Mouse (Mus musculus) brown adipose tissue, adult 24 weeks (tissue): ENCODE results near the gene Slf2. TPM values are rescaled to one million over a fixed set of nuclear protein-coding genes. Genes with fewer than 3 reads are reported as not detected.

Experiments
- H3K27ac ChIP-seq: fragments of 200-500 bp; replicated peaks from 2 replicates; pipeline ENCODE4 v1.5.1; 2012; ENCODE audit warnings: low read depth, mild to moderate bottlenecking, low read length
- H3K4me1 ChIP-seq: fragments of 200-500 bp; 2 replicates; pipeline ENCODE4 v1.6.1; 2012; ENCODE audit warnings: low read length, mixed read lengths; ENCODE audit not compliant: control insufficient read depth, insufficient read depth, insufficient read length
- H3K4me3 ChIP-seq: fragments of 200-500 bp; 2 replicates; pipeline ENCODE4 v1.5.1; 2012; ENCODE audit warnings: low read depth, mild to moderate bottlenecking, low read length, moderate library complexity; ENCODE audit not compliant: insufficient read depth
- polyA plus RNA-seq: library from polyadenylated mRNA; stranded (reverse); fragments of >200 nt; gene quantifications from 2 replicates; pipeline ENCODE4 v1.2.4, GENCODE M21; 2012; ENCODE audit not compliant: missing spikeins, insufficient read depth, insufficient read length

Gene Slf2
- polyA plus RNA-seq, 1 experiment, result 6.2 TPM

GRCm38 (mm10) chr19:44985159-44985988 is 54.4 kb downstream of the Slf2 start:
- Histone ChIP-seq H3K27ac (0 out of 2 replicates have a peak overlapping the region, but pooled peaks have one; percentile 12), H3K4me1 (0 out of 2 replicates have a peak, but pooled peaks cover 2% of the 10 kb centered on the region), H3K4me3 (no peak overlapping the region)

DNA sequence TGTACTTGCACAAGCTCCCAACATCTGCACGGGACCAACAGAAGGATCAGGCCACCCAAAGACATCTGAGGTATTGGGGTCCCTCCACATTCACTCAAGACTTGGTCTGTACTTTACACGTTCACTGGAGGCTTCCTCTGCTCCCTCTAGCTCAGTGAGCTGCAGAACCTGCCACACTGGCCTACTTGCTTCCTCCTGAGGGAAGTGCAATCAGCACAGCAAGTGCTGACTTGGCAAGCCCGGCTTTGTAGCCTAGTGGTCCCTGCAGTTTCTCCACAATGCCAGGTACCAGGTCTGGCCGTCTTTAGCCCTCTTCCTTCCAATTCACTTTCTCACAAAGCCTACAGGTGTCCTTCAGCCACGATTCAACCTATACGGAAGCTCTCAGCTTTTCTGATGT is 56.1 kb downstream of the Slf2 start:
- Histone ChIP-seq H3K4me3 (no peak overlapping the region), H3K4me1 (0 out of 2 replicates have a peak, but pooled peaks cover 2% of the 10 kb centered on the region), H3K27ac (no peak overlapping the region)

DNA sequence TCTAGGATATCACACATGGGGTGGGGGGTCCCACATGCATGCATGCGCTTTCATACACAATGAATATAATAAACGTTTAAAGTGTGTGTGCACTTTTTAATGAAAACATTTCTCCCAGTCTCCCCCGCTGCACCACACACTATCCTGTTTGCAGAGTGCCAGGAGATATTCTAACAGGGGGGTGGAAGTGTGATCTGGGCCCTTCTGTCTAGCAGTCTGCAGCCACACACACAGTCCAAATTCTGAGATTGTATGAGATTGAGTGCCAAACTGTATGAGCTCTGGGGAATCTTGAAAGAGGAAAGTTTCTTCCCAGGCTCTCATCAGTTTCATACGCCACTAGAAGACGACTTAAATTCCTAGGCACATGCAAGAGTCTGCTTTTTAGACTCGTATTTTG is 56.9 kb downstream of the Slf2 start:
- H3K4me3 ChIP-seq, result no peak overlapping the region
- 0 out of 2 replicates have a peak, but pooled peaks cover 2% of the 10 kb centered on the region for H3K4me1 ChIP-seq

DNA sequence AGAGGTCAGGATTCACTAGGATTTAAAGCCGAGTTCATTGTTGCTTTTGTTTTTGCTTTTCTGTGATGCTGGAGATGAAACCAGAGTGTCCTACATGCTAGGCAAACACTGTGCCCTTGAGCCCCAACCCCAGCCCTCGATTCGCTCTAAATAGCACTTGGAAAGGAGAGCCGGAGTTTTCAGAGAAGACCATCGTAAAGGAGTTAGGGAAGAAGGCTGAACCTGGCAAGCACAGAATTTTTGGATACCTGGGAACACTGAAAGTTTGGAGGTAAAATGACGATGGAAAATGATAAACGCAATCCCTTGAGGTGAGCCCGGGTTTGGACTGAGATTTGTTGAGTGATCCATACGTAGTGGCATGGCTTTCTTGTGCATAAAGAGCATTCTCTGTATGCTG is 57.4 kb downstream of the Slf2 start:
- 0 out of 2 replicates have a peak, but pooled peaks cover 2% of the 10 kb centered on the region for H3K4me1 ChIP-seq
- H3K4me3 ChIP-seq, result no peak overlapping the region
- no peak overlapping the region for H3K27ac ChIP-seq

More for the DNA sequence above, 56.9 kb downstream of the Slf2 start:
- no peak overlapping the region for H3K27ac ChIP-seq

GRCm38 (mm10) chr19:44988831-44989566 is 58.0 kb downstream of the Slf2 start, which contains the start of gene Sema4g:
Gene Sema4g, plus strand, starts transcription at chr19:44989101.
- H3K4me1 ChIP-seq, result 0 out of 2 replicates have a peak, but pooled peaks cover 2% of the 10 kb centered on the region
- no peak within 1 kb of the TSS for H3K27ac ChIP-seq
- H3K4me3 ChIP-seq, result peak within 1 kb of the TSS; percentile 53

- Histone ChIP-seq H3K4me1 (0 out of 2 replicates have a peak, but pooled peaks cover 2% of the 10 kb centered on the region), H3K27ac (no peak overlapping the region), H3K4me3 (peak overlapping the region; percentile 53)
Observed at GRCm38 (mm10) chr19:44989567-44990495, 58.9 kb downstream of the Slf2 start.

GRCm38 (mm10) chr19:44991031-44991430 is 60.1 kb downstream of the Slf2 start:
- no peaks in the 10 kb centered on the region for H3K4me1 ChIP-seq
- no peak overlapping the region for H3K4me3 ChIP-seq
- no peak overlapping the region for H3K27ac ChIP-seq

DNA sequence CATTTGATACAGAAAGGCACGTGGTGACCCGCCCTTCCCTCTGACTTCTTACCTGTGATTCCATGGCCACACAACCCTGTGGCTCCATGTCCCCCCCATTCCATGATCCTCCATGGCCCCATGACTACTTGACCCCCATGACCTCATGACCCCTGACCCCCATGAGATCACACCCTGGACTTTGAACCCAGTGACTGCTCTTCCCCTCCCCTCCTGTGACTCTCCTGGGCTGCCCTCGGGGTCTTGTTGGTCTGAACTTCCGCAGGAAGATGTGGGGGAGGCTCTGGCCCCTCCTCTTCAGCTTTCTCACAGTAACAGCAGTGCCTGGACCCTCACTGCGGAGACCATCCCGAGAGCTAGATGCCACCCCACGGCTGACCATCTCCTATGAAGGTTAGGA is 61.3 kb downstream of the Slf2 start:
- Histone ChIP-seq H3K27ac (no peak overlapping the region), H3K4me3 (no peak overlapping the region), H3K4me1 (no peaks in the 10 kb centered on the region)

DNA sequence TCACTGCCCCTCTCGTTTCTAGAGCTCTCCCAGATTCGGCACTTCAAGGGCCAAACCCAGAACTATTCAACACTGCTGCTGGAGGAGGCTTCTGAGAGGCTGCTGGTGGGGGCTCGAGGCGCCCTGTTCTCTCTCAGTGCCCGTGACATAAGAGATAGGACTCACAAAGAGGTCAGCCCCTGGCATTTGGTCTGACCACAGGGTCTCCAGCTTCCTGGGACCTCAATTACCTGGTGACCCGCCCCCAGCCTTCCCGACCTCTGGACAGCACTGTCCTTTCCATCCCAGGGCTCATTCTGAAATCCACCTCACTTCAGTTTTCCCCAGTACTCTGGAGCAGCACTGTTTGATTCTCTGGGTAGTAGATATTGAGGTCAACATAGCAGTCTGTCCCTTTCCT is 61.8 kb downstream of the Slf2 start:
- Histone ChIP-seq H3K4me1 (no peaks in the 10 kb centered on the region), H3K27ac (no peak overlapping the region), H3K4me3 (no peak overlapping the region)

GRCm38 (mm10) chr19:44997786-44998185 is 66.8 kb downstream of the Slf2 start:
- no peak overlapping the region for H3K4me3 ChIP-seq
- no peak overlapping the region for H3K27ac ChIP-seq

GRCm38 (mm10) chr19:44999647-45000046 is 68.7 kb downstream of the Slf2 start:
- Histone ChIP-seq H3K27ac (no peak overlapping the region), H3K4me3 (no peak overlapping the region), H3K4me1 (no peaks in the 10 kb centered on the region)

More at GRCm38 (mm10) chr19:44997786-44998185, 66.8 kb downstream of the Slf2 start:
- no peaks in the 10 kb centered on the region for H3K4me1 ChIP-seq

DNA sequence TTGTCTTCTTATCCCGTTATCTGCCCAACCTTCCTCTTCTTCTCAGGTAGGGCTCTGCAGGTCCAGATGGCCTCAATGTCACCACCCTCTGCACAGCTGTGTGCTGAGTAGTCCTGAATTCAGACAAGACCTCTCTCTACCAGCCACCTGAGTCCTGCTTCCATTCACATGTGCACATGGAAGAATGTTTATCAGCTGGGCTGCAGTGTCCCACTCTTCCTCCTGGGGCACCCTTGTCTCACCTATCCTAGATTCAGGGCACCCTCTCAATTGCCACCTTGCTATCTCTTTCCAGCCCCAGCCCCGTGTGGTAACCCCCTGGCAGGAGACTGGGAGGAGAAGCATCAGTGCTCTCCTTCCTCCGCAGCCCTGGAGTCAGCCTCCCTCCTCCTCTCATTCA is 71.3 kb downstream of the Slf2 start:
- H3K4me1 ChIP-seq, result no peaks in the 10 kb centered on the region
- no peak overlapping the region for H3K4me3 ChIP-seq
- no peak overlapping the region for H3K27ac ChIP-seq

DNA sequence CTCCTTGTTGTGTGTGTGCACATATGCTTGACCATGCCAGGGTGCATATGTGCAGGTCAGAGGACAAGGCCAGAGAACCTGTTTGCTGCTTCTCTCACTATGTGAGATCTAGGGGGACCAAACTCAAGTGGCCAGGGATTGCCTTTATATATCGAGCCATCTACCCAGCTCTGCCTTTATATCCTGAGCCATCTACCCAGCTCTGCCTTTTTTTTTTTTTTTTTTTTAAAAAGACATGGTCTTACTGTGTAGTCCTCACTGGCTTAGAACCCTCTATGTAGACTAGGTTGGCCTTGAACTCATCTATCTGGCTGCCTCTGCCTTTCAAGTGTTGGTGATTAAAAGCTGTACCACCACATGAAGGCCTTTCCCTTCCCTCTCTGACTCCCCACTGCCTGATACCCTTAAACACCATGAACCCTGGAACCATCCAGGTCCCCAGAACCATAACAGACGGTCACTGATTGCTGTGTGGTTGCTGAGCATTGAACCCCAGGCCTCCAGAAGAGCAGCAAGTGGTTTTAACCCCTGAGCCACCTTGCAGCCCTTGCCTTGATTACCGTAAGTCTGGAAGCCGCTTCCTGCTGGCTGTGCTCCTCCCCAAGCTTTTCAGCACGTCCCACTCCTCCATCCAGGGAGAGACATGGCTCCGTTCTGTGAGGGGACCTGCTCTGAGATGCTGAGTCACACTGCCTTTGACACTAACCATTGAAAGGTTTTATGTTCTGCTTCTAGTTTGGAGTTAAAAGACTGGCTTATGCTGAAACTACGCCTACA is 73.0 kb downstream of the Slf2 start:
- H3K27ac ChIP-seq, result no peak overlapping the region
- H3K4me3 ChIP-seq, result no peak overlapping the region
- no peaks in the 10 kb centered on the region for H3K4me1 ChIP-seq

- Histone ChIP-seq H3K27ac (peak within 1 kb of the TSS; percentile 89), H3K4me1 (no peaks in the 10 kb centered on the region), H3K4me3 (peak within 1 kb of the TSS; percentile 99)
Observed at GRCm38 (mm10) chr19:45005444-45005843, 74.5 kb downstream of the Slf2 start, which contains the start of gene Twnk. Gene Twnk, plus strand, starts transcription at chr19:45005663.
